Mouse (Mus musculus): ENCODE measurements around the gene Bhlhe41. TPM values are rescaled to one million over a fixed set of nuclear protein-coding genes. Genes with fewer than 3 reads are reported as not detected.

Gene Bhlhe41
- total and polyA plus RNA-seq, 2 experiments from 2014 or later, result 0.95 to 9.3 TPM

- ATAC-seq (ENCODE audit: insufficient read depth, low read depth) (no peak), DNase-seq (ENCODE audit: low spot score) (no peak)
- H3K36me3 ChIP-seq (replicated peaks; ENCODE audit: control insufficient read depth, insufficient read depth, low read length), result no peaks in the 10 kb centered on the region
- H3K4me3 ChIP-seq (ENCODE audit: low read depth, low read length), result no peak overlapping the region
- no peak overlapping the region for H3K27ac ChIP-seq (ENCODE audit: low read depth)
- H3K9ac ChIP-seq (replicated peaks; ENCODE audit: low read depth, low read length), result no peak overlapping the region
- H3K27me3 ChIP-seq (ENCODE audit: control insufficient read depth, insufficient read depth, low read length), result no peaks in the 10 kb centered on the region
- H3K9me3 ChIP-seq (replicated peaks; ENCODE audit: control insufficient read depth, low read length), result no peaks in the 10 kb centered on the region
- no peak overlapping the region for H3K4me2 ChIP-seq (ENCODE audit: low read depth, low read length)
- H3K4me1 ChIP-seq (ENCODE audit: control insufficient read depth, insufficient read depth), result 0 out of 2 replicates have a peak, but pooled peaks cover 1% of the 10 kb centered on the region
- TF ChIP-seq CTCF (IDR thresholded peaks at IDR 0.05; ENCODE audit: low read depth) (no peak), EP300 (IDR thresholded peaks at IDR 0.05; ENCODE audit: low read depth) (no peak)
- WGBS, result 72% methylated on average over 11 of the region's 11 CpGs
Measured at GRCm38 (mm10) chr6:145891951-145892350, 26.6 kb upstream of the Bhlhe41 start.

GRCm38 (mm10) chr6:145887719-145888118 lies 22.4 kb upstream of the Bhlhe41 start:
- no peak for DNase-seq (ENCODE audit: low spot score)
- H3K4me2 ChIP-seq (ENCODE audit: low read depth, low read length), result no peak overlapping the region
- TF ChIP-seq EP300 (IDR thresholded peaks at IDR 0.05; ENCODE audit: low read depth) (no peak), CTCF (IDR thresholded peaks at IDR 0.05; ENCODE audit: low read depth) (no peak)
- no peak overlapping the region for H3K27ac ChIP-seq (ENCODE audit: low read depth)
- H3K36me3 ChIP-seq (replicated peaks; ENCODE audit: control insufficient read depth, insufficient read depth, low read length), result no peaks in the 10 kb centered on the region
- peaks cover 6% of the 10 kb centered on the region; the same call in 1 of the 2 replicates for H3K4me1 ChIP-seq (ENCODE audit: control insufficient read depth, insufficient read depth)
- ATAC-seq (ENCODE audit: insufficient read depth, low read depth), result no peak
- no peak overlapping the region for H3K4me3 ChIP-seq (ENCODE audit: low read depth, low read length)
- no peaks in the 10 kb centered on the region for H3K27me3 ChIP-seq (ENCODE audit: control insufficient read depth, insufficient read depth, low read length)
- WGBS, result 87% methylated on average over 6 of the region's 6 CpGs
- H3K9me3 ChIP-seq (replicated peaks; ENCODE audit: control insufficient read depth, low read length), result no peaks in the 10 kb centered on the region
- H3K9ac ChIP-seq (replicated peaks; ENCODE audit: low read depth, low read length), result no peak overlapping the region

GRCm38 (mm10) chr6:145886277-145886676 lies 20.9 kb upstream of the Bhlhe41 start:
- Histone ChIP-seq H3K4me1 (ENCODE audit: control insufficient read depth, insufficient read depth) (peaks cover 6% of the 10 kb centered on the region; the same call in 1 of the 2 replicates), H3K9me3 (replicated peaks; ENCODE audit: control insufficient read depth, low read length) (no peaks in the 10 kb centered on the region), H3K4me3 (ENCODE audit: low read depth, low read length) (no peak overlapping the region), H3K9ac (replicated peaks; ENCODE audit: low read depth, low read length) (no peak overlapping the region), H3K27me3 (ENCODE audit: control insufficient read depth, insufficient read depth, low read length) (no peaks in the 10 kb centered on the region), H3K36me3 (replicated peaks; ENCODE audit: control insufficient read depth, insufficient read depth, low read length) (no peaks in the 10 kb centered on the region), H3K4me2 (ENCODE audit: low read depth, low read length) (peak overlapping the region; percentile 16; the same call in 1 of the 2 replicates), H3K27ac (ENCODE audit: low read depth) (peak overlapping the region; percentile 71)
- TF ChIP-seq CTCF (IDR thresholded peaks at IDR 0.05; ENCODE audit: low read depth), result no peak
- peak; percentile 35; the same call in 1 of the 2 replicates for TF ChIP-seq EP300 (IDR thresholded peaks at IDR 0.05; ENCODE audit: low read depth)
- DNase-seq (ENCODE audit: low spot score) (peak; percentile 92), ATAC-seq (ENCODE audit: insufficient read depth, low read depth) (peak; percentile 95)
- WGBS, result 11% methylated on average over 8 of the region's 8 CpGs

- Histone ChIP-seq H3K9me3 (replicated peaks; ENCODE audit: control insufficient read depth, low read length) (no peaks in the 10 kb centered on the region), H3K36me3 (replicated peaks; ENCODE audit: control insufficient read depth, insufficient read depth, low read length) (no peaks in the 10 kb centered on the region), H3K27ac (ENCODE audit: low read depth) (no peak overlapping the region), H3K4me3 (ENCODE audit: low read depth, low read length) (no peak overlapping the region), H3K27me3 (ENCODE audit: control insufficient read depth, insufficient read depth, low read length) (no peaks in the 10 kb centered on the region), H3K4me1 (ENCODE audit: control insufficient read depth, insufficient read depth) (peaks cover 6% of the 10 kb centered on the region; the same call in 1 of the 2 replicates), H3K9ac (replicated peaks; ENCODE audit: low read depth, low read length) (no peak overlapping the region), H3K4me2 (ENCODE audit: low read depth, low read length) (no peak overlapping the region)
- no peak for ATAC-seq (ENCODE audit: insufficient read depth, low read depth)
- no peak for TF ChIP-seq CTCF (IDR thresholded peaks at IDR 0.05; ENCODE audit: low read depth)
- no peak for TF ChIP-seq EP300 (IDR thresholded peaks at IDR 0.05; ENCODE audit: low read depth)
- WGBS, result 80% methylated on average over 4 of the region's 4 CpGs
- DNase-seq (ENCODE audit: low spot score), result no peak
Measured at GRCm38 (mm10) chr6:145885069-145885468, 19.7 kb upstream of the Bhlhe41 start.

GRCm38 (mm10) chr6:145883668-145884067 lies 18.3 kb upstream of the Bhlhe41 start:
- Histone ChIP-seq H3K27ac (ENCODE audit: low read depth) (no peak overlapping the region), H3K4me1 (ENCODE audit: control insufficient read depth, insufficient read depth) (peaks cover 6% of the 10 kb centered on the region; the same call in 1 of the 2 replicates), H3K4me3 (ENCODE audit: low read depth, low read length) (no peak overlapping the region), H3K36me3 (replicated peaks; ENCODE audit: control insufficient read depth, insufficient read depth, low read length) (no peaks in the 10 kb centered on the region), H3K4me2 (ENCODE audit: low read depth, low read length) (no peak overlapping the region), H3K27me3 (ENCODE audit: control insufficient read depth, insufficient read depth, low read length) (no peaks in the 10 kb centered on the region), H3K9me3 (replicated peaks; ENCODE audit: control insufficient read depth, low read length) (no peaks in the 10 kb centered on the region; the same call in 1 of the 2 replicates), H3K9ac (replicated peaks; ENCODE audit: low read depth, low read length) (no peak overlapping the region)
- WGBS, result 89% methylated on average over 4 of the region's 4 CpGs
- no peak for TF ChIP-seq CTCF (IDR thresholded peaks at IDR 0.05; ENCODE audit: low read depth)
- no peak for TF ChIP-seq EP300 (IDR thresholded peaks at IDR 0.05; ENCODE audit: low read depth)
- ATAC-seq (ENCODE audit: insufficient read depth, low read depth) (no peak), DNase-seq (ENCODE audit: low spot score) (no peak)

GRCm38 (mm10) chr6:145883010-145883409 lies 17.7 kb upstream of the Bhlhe41 start:
- Histone ChIP-seq H3K4me2 (ENCODE audit: low read depth, low read length) (no peak overlapping the region), H3K4me3 (ENCODE audit: low read depth, low read length) (no peak overlapping the region), H3K27me3 (ENCODE audit: control insufficient read depth, insufficient read depth, low read length) (no peaks in the 10 kb centered on the region), H3K4me1 (ENCODE audit: control insufficient read depth, insufficient read depth) (peaks cover 6% of the 10 kb centered on the region; the same call in 1 of the 2 replicates), H3K9me3 (replicated peaks; ENCODE audit: control insufficient read depth, low read length) (no peaks in the 10 kb centered on the region; the same call in 1 of the 2 replicates), H3K36me3 (replicated peaks; ENCODE audit: control insufficient read depth, insufficient read depth, low read length) (no peaks in the 10 kb centered on the region), H3K27ac (ENCODE audit: low read depth) (no peak overlapping the region), H3K9ac (replicated peaks; ENCODE audit: low read depth, low read length) (no peak overlapping the region)
- ATAC-seq (ENCODE audit: insufficient read depth, low read depth), result no peak
- DNase-seq (ENCODE audit: low spot score), result no peak
- WGBS, result 68% methylated on average over 1 of the region's 1 CpGs
- no peak for TF ChIP-seq EP300 (IDR thresholded peaks at IDR 0.05; ENCODE audit: low read depth)
- no peak for TF ChIP-seq CTCF (IDR thresholded peaks at IDR 0.05; ENCODE audit: low read depth)
